Mouse (Mus musculus): Measurements from ENCODE around the gene Pard3.

Pard3 gene

GRCm38 (mm10) chr8:127338183-127338582, 274.5 kb downstream of the Pard3 start:
- DNase-seq (ENCODE audit: low spot score in 2 of 2), result no peak

GRCm38 (mm10) chr8:127341046-127341445, 277.4 kb downstream of the Pard3 start:
- DNase-seq (ENCODE audit: low spot score in 2 of 2), result no peak

GRCm38 (mm10) chr8:127343115-127343514, 279.4 kb downstream of the Pard3 start:
- no peak for DNase-seq (ENCODE audit: low spot score in 2 of 2)

- no peak for DNase-seq (ENCODE audit: low spot score in 2 of 2)
These were observed 280.7 kb downstream of the Pard3 start for GRCm38 (mm10) chr8:127344421-127344820.

- no peak for DNase-seq (ENCODE audit: low spot score in 2 of 2)
These were observed 282.3 kb downstream of the Pard3 start for GRCm38 (mm10) chr8:127345912-127346423.

GRCm38 (mm10) chr8:127347890-127348495, 284.3 kb downstream of the Pard3 start:
- no peak for DNase-seq (ENCODE audit: low spot score in 2 of 2)

GRCm38 (mm10) chr8:127361796-127362195, 298.1 kb downstream of the Pard3 start:
- DNase-seq (ENCODE audit: low spot score in 2 of 2), result no peak

- DNase-seq (ENCODE audit: low spot score in 2 of 2), result no peak
These were observed 304.7 kb downstream of the Pard3 start for GRCm38 (mm10) chr8:127368347-127368746.

- no peak for DNase-seq (ENCODE audit: low spot score in 2 of 2)
These were observed 307.7 kb downstream of the Pard3 start for GRCm38 (mm10) chr8:127371326-127371949.

- DNase-seq (ENCODE audit: low spot score in 2 of 2), result no peak
These were observed 314.1 kb downstream of the Pard3 start for GRCm38 (mm10) chr8:127377775-127378174.

GRCm38 (mm10) chr8:127378994-127379858, 315.5 kb downstream of the Pard3 start:
- DNase-seq (ENCODE audit: low spot score in 2 of 2), result no peak

- no peak for DNase-seq (ENCODE audit: low spot score in 2 of 2)
These were observed 317.6 kb downstream of the Pard3 start for GRCm38 (mm10) chr8:127381259-127381658.

GRCm38 (mm10) chr8:127392700-127393099, 329.0 kb downstream of the Pard3 start:
- DNase-seq (ENCODE audit: low spot score in 2 of 2), result no peak

- no peak for DNase-seq (ENCODE audit: low spot score in 2 of 2)
These were observed 331.8 kb downstream of the Pard3 start for GRCm38 (mm10) chr8:127395488-127395887.

- DNase-seq (ENCODE audit: low spot score in 2 of 2), result no peak
These were observed 342.1 kb downstream of the Pard3 start for GRCm38 (mm10) chr8:127405815-127406214.

GRCm38 (mm10) chr8:127410606-127411005, 346.9 kb downstream of the Pard3 start:
- no peak for DNase-seq (ENCODE audit: low spot score in 2 of 2)

- DNase-seq (ENCODE audit: low spot score in 2 of 2), result no peak
These were observed 347.6 kb downstream of the Pard3 start for GRCm38 (mm10) chr8:127411190-127411848.

GRCm38 (mm10) chr8:127423021-127423420, 359.3 kb downstream of the Pard3 start:
- DNase-seq (ENCODE audit: low spot score in 2 of 2), result no peak

- no peak for DNase-seq (ENCODE audit: low spot score in 2 of 2)
These were observed 360.7 kb downstream of the Pard3 start for GRCm38 (mm10) chr8:127424211-127424916.

GRCm38 (mm10) chr8:127426857-127427256, 363.2 kb downstream of the Pard3 start:
- no peak for DNase-seq (ENCODE audit: low spot score in 2 of 2)

GRCm38 (mm10) chr8:127428004-127428403, 364.3 kb downstream of the Pard3 start:
- DNase-seq (ENCODE audit: low spot score in 2 of 2), result no peak
